Mouse (Mus musculus): Measurements from ENCODE around the gene Snapc1. TPM values are rescaled to one million over a fixed set of nuclear protein-coding genes. Genes with fewer than 3 reads are reported as not detected.

The Snapc1 gene
- 4.5 and 5.0 TPM in 2 replicates for polyA plus RNA-seq (2015; fragmentation: Nextera tagmentation; extraction: Ambion mirVana)

- Histone ChIP-seq H3K4me3 (ENCODE audit: low read depth, low read length) (peak within 1 kb of the TSS; percentile 79), H3K36me3 (ENCODE audit: control insufficient read depth, insufficient read depth) (peaks cover 10% of the 10 kb centered on the region), H3K4me2 (ENCODE audit: low read depth, low read length) (peak within 1 kb of the TSS; percentile 88), H3K27ac (ENCODE audit: low read length) (no peak within 1 kb of the TSS), H3K9me3 (replicated peaks; ENCODE audit: control insufficient read depth, low read length) (no peaks in the 10 kb centered on the region), H3K27me3 (ENCODE audit: control insufficient read depth, insufficient read depth, low read depth, low read length) (no peaks in the 10 kb centered on the region), H3K9ac (ENCODE audit: low read depth, low read length) (peak within 1 kb of the TSS; percentile 74), H3K4me1 (ENCODE audit: control insufficient read depth, low read depth, low read length) (peaks cover 2% of the 10 kb centered on the region)
- WGBS (ENCODE audit: insufficient replicate concordance) = under 1% methylated on average over 60 of the region's 60 CpGs
- ATAC-seq (ENCODE audit: low read depth) = peak; percentile 100
These were observed at the start of gene Snapc1 for GRCm38 (mm10) chr12:73964291-73965281. Gene Snapc1 (plus strand): TSS chr12:73964481.

- Histone ChIP-seq H3K4me3 (ENCODE audit: low read depth, low read length) (no peak overlapping the region), H3K9ac (ENCODE audit: low read depth, low read length) (no peak overlapping the region), H3K9me3 (replicated peaks; ENCODE audit: control insufficient read depth, low read length) (no peaks in the 10 kb centered on the region), H3K4me2 (ENCODE audit: low read depth, low read length) (no peak overlapping the region), H3K27me3 (ENCODE audit: control insufficient read depth, insufficient read depth, low read depth, low read length) (no peaks in the 10 kb centered on the region), H3K27ac (ENCODE audit: low read length) (no peak overlapping the region), H3K4me1 (ENCODE audit: control insufficient read depth, low read depth, low read length) (no peaks in the 10 kb centered on the region), H3K36me3 (ENCODE audit: control insufficient read depth, insufficient read depth) (no peaks in the 10 kb centered on the region)
- WGBS (ENCODE audit: insufficient replicate concordance) = 79% methylated on average over 5 of the region's 5 CpGs
- ATAC-seq (ENCODE audit: low read depth) = no peak
These were observed 45.8 kb upstream of the Snapc1 start for GRCm38 (mm10) chr12:73918479-73918878.

- Histone ChIP-seq H3K36me3 (ENCODE audit: control insufficient read depth, insufficient read depth) (peaks cover 8% of the 10 kb centered on the region), H3K27me3 (ENCODE audit: control insufficient read depth, insufficient read depth, low read depth, low read length) (no peaks in the 10 kb centered on the region), H3K9ac (ENCODE audit: low read depth, low read length) (no peak overlapping the region), H3K27ac (ENCODE audit: low read length) (no peak overlapping the region), H3K4me2 (ENCODE audit: low read depth, low read length) (no peak overlapping the region), H3K9me3 (replicated peaks; ENCODE audit: control insufficient read depth, low read length) (no peaks in the 10 kb centered on the region), H3K4me1 (ENCODE audit: control insufficient read depth, low read depth, low read length) (no peaks in the 10 kb centered on the region), H3K4me3 (ENCODE audit: low read depth, low read length) (no peak overlapping the region)
- WGBS (ENCODE audit: insufficient replicate concordance) = 75% methylated on average over 3 of the region's 3 CpGs
- ATAC-seq (ENCODE audit: low read depth) = no peak
These were observed 34.0 kb upstream of the Snapc1 start for GRCm38 (mm10) chr12:73930266-73930665.

- Histone ChIP-seq H3K9ac (ENCODE audit: low read depth, low read length) (no peak overlapping the region), H3K9me3 (replicated peaks; ENCODE audit: control insufficient read depth, low read length) (no peaks in the 10 kb centered on the region), H3K4me2 (ENCODE audit: low read depth, low read length) (no peak overlapping the region), H3K4me1 (ENCODE audit: control insufficient read depth, low read depth, low read length) (no peaks in the 10 kb centered on the region), H3K4me3 (ENCODE audit: low read depth, low read length) (no peak overlapping the region), H3K36me3 (ENCODE audit: control insufficient read depth, insufficient read depth) (peaks cover 8% of the 10 kb centered on the region), H3K27ac (ENCODE audit: low read length) (no peak overlapping the region), H3K27me3 (ENCODE audit: control insufficient read depth, insufficient read depth, low read depth, low read length) (no peaks in the 10 kb centered on the region)
- no peak for ATAC-seq (ENCODE audit: low read depth)
- WGBS (ENCODE audit: insufficient replicate concordance) = 43% methylated on average over 5 of the region's 5 CpGs
These were observed 33.0 kb upstream of the Snapc1 start for GRCm38 (mm10) chr12:73931274-73931673.

DNA sequence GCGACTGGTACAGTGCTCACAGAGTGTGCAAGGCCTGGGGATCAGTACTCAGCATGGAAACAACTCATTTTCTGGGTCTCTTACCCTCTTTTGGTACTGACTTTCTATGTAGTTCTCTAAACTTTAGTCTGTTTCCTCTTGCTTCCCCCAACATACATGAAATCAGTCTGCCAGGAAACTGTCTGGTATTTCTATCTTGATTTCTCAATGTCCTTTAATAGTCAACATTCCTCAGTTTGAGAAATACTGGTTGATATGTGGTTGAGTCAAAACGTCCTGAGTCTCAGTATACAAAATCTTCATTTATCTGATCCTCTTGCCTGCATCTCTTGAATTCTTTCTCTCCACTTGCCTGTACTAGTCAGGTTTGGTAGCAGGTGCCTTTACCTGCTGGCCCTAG is 29.8 kb upstream of the Snapc1 start:
- no peak for ATAC-seq (ENCODE audit: low read depth)

DNA sequence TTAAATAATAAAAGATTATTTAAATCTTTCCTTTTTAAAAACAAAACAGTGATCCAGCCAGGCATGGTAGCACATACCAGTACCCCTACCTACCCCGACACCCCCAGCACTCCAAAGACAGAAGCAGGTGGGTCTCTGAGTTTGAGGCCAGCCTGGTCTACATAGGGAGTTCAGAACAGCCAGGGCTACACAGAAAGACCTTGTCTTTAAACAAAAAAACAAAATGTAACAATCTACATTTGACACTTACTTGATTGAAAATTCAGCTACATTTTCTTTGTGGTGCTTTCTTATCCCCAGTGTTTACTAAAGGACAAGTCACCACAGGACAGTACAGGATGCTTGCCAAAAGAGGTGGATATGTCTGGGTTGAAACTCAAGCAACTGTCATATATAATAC is 26.9 kb upstream of the Snapc1 start, which contains the start of gene Gm49321:
Gm49321 (plus strand) TSS at position 301 of the 400 bp plus-strand sequence.
- Histone ChIP-seq H3K9ac (ENCODE audit: low read depth, low read length) (no peak within 1 kb of the TSS), H3K27me3 (ENCODE audit: control insufficient read depth, insufficient read depth, low read depth, low read length) (no peaks in the 10 kb centered on the region), H3K4me3 (ENCODE audit: low read depth, low read length) (no peak within 1 kb of the TSS), H3K27ac (ENCODE audit: low read length) (no peak within 1 kb of the TSS), H3K9me3 (replicated peaks; ENCODE audit: control insufficient read depth, low read length) (no peaks in the 10 kb centered on the region), H3K4me1 (ENCODE audit: control insufficient read depth, low read depth, low read length) (no peaks in the 10 kb centered on the region), H3K4me2 (ENCODE audit: low read depth, low read length) (no peak within 1 kb of the TSS), H3K36me3 (ENCODE audit: control insufficient read depth, insufficient read depth) (peaks cover 12% of the 10 kb centered on the region)
- WGBS (ENCODE audit: insufficient replicate concordance) = 76% methylated on average over 1 of the region's 1 CpGs
- no peak for ATAC-seq (ENCODE audit: low read depth)

More for the DNA sequence above, 29.8 kb upstream of the Snapc1 start:
- no peaks in the 10 kb centered on the region for H3K9me3 ChIP-seq (replicated peaks; ENCODE audit: control insufficient read depth, low read length)
- WGBS (ENCODE audit: insufficient replicate concordance) = 60% methylated on average over 2 of the region's 2 CpGs
- no peak overlapping the region for H3K27ac ChIP-seq (ENCODE audit: low read length)
- H3K4me1 ChIP-seq (ENCODE audit: control insufficient read depth, low read depth, low read length) = no peaks in the 10 kb centered on the region
- no peak overlapping the region for H3K4me3 ChIP-seq (ENCODE audit: low read depth, low read length)
- H3K36me3 ChIP-seq (ENCODE audit: control insufficient read depth, insufficient read depth) = peaks cover 9% of the 10 kb centered on the region
- H3K27me3 ChIP-seq (ENCODE audit: control insufficient read depth, insufficient read depth, low read depth, low read length) = no peaks in the 10 kb centered on the region
- no peak overlapping the region for H3K9ac ChIP-seq (ENCODE audit: low read depth, low read length)
- no peak overlapping the region for H3K4me2 ChIP-seq (ENCODE audit: low read depth, low read length)

DNA sequence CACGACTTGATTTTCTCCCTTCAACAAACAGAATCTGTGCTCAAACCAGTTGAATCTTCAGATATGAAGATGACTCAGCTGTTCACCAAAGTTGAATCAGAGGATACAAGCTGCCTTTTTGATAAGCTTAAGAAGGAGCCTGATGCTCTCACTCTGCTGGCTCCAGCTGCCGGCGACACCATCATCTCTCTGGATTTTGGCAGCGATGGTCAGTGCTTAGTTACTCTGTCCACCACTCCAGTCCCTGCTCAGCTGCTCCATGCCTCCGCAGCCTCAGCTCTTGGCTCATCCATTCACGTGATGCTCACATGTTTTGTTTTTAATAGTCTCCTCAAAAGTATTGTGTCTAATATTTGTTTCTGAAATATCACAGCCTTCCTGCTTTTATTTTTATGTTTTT is 24.7 kb upstream of the Snapc1 start:
- no peak for ATAC-seq (ENCODE audit: low read depth)
- 81% methylated on average over 6 of the region's 6 CpGs for WGBS (ENCODE audit: insufficient replicate concordance)
- Histone ChIP-seq H3K9ac (ENCODE audit: low read depth, low read length) (no peak overlapping the region), H3K4me1 (ENCODE audit: control insufficient read depth, low read depth, low read length) (no peaks in the 10 kb centered on the region), H3K36me3 (ENCODE audit: control insufficient read depth, insufficient read depth) (peaks cover 15% of the 10 kb centered on the region), H3K27me3 (ENCODE audit: control insufficient read depth, insufficient read depth, low read depth, low read length) (no peaks in the 10 kb centered on the region), H3K4me3 (ENCODE audit: low read depth, low read length) (no peak overlapping the region), H3K9me3 (replicated peaks; ENCODE audit: control insufficient read depth, low read length) (no peaks in the 10 kb centered on the region), H3K27ac (ENCODE audit: low read length) (no peak overlapping the region), H3K4me2 (ENCODE audit: low read depth, low read length) (no peak overlapping the region)

- Histone ChIP-seq H3K4me2 (ENCODE audit: low read depth, low read length) (no peak overlapping the region), H3K4me3 (ENCODE audit: low read depth, low read length) (no peak overlapping the region), H3K36me3 (ENCODE audit: control insufficient read depth, insufficient read depth) (peaks cover under 1% of the 10 kb centered on the region; the same call in 1 of the 2 replicates), H3K9ac (ENCODE audit: low read depth, low read length) (no peak overlapping the region), H3K9me3 (replicated peaks; ENCODE audit: control insufficient read depth, low read length) (no peaks in the 10 kb centered on the region), H3K27me3 (ENCODE audit: control insufficient read depth, insufficient read depth, low read depth, low read length) (peaks cover 9% of the 10 kb centered on the region), H3K27ac (ENCODE audit: low read length) (no peak overlapping the region), H3K4me1 (ENCODE audit: control insufficient read depth, low read depth, low read length) (no peaks in the 10 kb centered on the region; the same call in 1 of the 2 replicates)
- WGBS (ENCODE audit: insufficient replicate concordance) = 83% methylated on average over 4 of the region's 4 CpGs
- ATAC-seq (ENCODE audit: low read depth) = no peak
These were observed 15.9 kb upstream of the Snapc1 start for GRCm38 (mm10) chr12:73948415-73948814.

Data from liver, embryonic 16.5 days (tissue).